Mouse (Mus musculus): ENCODE results near the gene Mier1.
"Not testable (repeated sequence)": the region's sequence is repeated elsewhere in the genome, so short reads cannot be mapped to it uniquely, and the experiment has no call there.

The Mier1 gene

DNA sequence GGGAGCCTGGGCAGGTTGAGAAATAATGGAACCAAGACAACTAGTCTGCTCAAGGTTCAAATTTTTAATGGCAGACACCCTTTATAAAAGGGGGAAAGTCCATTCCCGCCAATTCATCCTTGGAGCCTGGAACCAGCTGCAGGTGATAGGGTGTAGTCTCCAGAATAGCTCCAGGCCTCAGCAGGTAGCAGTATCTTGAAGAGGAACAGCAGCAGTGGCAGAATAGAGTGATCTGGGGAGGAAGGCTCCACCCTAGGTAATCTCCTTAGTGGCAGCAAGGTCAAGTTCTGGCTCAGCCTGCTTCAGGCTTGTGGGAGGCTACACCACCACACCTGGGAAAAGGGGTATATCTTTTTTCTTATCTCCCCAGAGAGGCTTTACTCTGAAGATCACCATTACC lies 52.0 kb downstream of the Mier1 start:
- in situ Hi-C loops (cut with MseI, MboI) = not testable (repeated sequence)

DNA sequence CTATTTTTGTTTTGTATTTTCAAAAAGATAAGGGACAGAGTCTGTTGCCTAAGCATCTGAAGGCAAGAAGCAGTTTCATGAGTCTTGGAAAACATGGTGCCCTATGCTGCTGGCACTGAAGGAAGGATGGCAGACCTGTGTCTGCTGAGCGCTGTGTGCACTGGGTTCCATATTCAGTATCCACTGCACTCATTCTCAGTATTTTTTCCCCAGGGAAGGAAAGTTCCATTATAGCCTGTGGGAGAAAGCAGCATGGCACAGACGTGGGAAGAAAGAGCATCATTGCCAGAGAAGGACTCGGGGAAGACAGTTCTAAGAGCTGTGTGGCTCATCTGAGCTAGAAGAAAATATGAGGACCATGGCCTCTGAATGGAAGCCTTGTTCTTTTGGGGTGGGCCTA lies 57.1 kb downstream of the Mier1 start:
- in situ Hi-C loops (cut with MseI, MboI) = no loop called here

DNA sequence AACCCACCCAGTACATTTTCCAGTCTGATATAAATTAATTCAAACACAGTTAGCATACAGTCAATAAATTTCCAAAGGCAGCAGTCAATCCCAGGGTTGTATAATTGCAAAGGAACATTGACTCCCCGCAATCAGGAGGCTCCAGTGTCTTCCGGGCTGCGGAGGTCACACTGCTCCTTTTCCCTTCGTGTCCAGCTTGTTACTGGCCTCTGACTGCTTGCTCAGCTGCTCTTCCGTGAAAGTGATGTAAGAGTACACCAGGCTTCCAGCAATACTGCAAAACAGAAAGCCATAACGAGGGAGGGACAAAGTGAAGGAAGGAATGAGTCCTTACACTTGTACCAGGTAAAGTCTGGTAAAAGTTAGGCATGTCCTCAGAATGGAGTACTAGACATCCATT lies 59.3 kb downstream of the Mier1 start:
- in situ Hi-C loops (cut with MseI, MboI) = no loop called here

DNA sequence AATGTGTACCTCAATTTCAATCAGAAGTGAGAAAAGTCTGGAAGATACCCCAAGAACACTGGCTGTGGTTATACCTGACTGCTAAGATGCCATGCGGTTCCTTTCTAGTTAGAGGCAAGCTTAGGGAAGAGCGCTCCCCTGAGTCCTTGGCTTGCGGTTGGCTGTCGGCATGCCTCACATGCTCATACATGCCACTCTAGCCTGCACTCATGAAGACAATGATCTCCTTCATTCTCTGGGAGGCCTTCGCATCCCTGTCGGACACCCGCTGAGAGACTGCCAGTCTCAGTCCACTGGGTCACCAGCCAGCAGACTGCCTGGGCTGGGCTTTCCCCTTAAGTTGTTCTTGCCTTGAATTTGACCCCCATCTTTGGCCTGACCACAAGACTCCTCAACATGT lies 59.8 kb downstream of the Mier1 start:
- in situ Hi-C loops (cut with MseI, MboI) = no loop called here

DNA sequence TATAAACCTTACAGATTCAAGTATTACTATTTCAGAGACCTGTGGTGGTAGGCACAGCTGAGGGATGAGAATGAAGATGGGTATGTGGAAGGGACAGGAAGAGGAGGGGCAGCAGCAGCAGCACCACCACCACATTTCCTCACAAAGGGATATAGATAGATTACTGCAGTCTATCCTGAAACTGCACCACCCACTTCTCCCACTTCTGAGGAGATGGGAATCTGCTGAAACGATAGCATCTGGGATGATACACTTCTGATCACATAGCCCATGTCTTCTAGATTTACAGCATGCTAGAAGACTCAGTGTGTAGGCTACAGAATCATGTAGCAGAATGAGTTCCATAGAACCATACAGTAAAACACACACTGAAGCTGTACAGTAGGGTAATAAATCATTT lies 63.5 kb downstream of the Mier1 start:
- in situ Hi-C loops (cut with MseI, MboI) = no loop called here

DNA sequence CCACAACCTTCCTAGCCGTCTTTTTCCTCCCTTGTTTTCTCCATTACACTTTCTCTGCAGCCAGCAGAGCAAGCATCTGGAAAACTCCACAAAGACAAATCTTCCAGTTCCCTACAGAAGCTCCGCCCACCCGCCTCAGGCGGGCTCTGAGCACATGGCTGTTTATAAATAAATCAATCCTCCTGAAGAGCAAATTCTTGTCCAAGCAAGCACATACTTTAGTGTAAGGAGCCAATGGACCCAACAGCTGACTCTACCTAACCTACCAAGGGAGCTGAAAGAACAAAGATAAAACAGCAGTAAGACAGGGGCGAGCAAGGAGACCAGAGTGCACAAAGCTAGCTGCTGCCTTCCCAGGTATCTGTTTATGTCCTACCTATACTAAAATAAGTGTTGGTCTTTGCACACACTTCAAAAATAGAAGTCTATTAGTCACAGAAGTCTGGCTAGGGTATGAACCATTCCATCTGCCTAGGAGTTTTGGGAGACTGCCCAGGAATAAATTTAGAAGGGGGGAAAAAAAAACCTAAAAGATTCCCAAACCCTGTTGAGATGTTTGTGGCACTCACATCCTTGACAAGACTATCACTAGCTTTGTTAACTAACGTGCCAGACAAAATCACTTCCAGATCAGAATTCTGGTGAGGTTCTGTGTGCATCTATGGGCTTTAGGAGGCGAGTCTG lies 64.6 kb downstream of the Mier1 start:
- in situ Hi-C loops (cut with MseI, MboI) = no loop called here

DNA sequence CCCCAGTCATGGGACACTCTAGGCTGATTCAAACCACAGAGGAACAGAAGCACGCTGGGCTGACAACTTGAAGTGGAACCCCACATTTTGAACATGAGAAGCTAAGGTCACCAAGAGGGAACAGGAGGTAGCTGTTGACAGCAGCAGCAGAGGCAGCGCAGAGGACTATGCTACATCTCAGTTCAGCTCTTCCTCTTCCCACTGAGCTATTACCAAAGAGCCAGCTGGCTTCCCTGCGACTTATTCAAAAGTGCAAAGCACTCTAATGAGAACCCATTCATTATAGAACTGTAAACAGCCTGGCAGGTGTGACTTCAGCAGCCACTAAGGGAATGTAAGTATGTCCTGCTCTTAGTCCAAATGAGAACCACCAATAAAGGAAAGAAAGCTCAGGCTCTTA lies 65.4 kb downstream of the Mier1 start:
- in situ Hi-C loops (cut with MseI, MboI) = no loop called here

DNA sequence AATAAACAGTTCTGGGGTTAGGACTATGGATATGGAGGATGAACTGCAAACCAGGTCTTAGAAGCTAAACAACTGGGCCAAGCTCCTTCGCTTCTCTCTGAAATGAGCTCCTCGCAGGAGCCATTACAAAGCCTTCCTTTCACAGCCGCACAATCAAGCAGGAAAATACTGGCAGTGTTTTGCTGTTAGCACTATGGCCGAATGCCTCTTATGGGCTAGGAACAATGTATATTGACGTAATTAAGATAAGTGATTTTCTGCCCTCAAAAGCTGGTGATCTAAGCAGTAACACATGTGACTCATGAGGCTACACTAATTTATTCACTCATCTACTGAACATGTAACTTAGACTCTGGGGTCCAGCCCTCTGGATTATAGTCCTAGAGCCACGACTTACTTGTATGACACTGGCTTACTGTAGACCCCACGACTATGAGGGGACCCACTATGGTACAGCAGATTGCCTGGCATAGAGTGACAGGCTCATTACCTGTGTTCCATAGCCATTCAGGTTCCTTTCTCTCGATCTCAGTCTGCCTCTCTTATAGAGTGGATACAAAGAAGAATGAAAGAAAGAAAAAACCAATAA lies 66.2 kb downstream of the Mier1 start:
- in situ Hi-C loops (cut with MseI, MboI) = no loop called here

DNA sequence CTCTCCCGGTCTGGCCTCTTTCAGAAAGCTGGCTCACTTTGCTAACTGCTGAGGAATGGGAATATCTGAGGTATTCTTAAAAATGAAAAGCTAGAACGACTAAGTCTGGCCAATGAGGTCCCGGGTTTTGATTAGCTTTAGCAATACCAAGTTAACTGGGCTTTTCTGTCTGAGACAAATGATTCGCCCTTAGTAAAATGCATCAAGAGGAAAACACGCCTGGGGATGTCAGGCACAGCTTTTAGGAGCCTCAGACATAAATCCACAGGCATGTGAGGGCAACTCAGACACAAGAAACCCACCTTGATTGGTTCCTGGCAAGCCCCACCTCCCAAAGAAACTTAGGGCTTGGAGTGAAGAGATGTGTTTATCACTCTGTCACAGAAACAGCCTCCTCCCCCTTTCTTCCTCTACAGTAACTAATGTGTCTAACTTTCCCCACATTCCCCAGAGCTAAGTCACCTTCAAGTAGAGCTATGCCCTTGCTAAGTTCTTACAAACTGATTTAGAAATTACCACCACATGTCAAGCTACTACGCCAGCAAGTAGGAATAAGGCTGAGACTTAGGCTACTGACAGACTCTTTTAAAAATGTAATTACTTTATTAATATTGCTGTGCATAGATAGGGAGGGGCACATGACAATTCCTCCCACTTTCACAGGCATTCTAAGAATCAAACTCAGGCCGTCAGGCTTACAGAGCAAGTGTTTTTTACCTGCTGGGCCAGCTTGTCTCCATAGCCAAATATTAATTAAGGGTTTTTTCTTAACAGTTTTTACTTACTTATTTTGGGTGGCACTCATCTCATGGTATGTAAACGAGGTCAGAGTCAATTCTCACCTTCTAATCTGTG lies 74.8 kb downstream of the Mier1 start:
- in situ Hi-C loops (cut with MseI, MboI) = no loop called here

DNA sequence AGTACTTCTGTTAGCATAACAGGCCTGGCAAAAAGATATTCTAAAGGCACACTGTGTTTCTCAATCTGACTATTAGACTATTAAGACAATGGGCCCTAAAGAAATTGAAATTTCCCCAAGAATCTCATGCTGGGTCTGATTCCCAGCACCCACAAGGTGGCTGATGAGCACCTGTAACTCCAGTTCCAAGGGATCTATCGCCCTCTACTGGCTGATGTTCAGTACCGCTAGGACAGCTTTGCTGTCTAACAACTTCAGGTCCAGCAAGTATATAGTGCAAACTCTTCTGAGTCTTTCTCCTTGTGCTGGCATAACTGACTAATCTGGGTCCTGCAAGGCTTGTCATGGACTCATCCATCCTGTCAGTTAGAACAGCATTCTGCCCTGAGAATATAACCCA lies 78.2 kb downstream of the Mier1 start:
- in situ Hi-C loops (cut with MseI, MboI) = no loop called here

DNA sequence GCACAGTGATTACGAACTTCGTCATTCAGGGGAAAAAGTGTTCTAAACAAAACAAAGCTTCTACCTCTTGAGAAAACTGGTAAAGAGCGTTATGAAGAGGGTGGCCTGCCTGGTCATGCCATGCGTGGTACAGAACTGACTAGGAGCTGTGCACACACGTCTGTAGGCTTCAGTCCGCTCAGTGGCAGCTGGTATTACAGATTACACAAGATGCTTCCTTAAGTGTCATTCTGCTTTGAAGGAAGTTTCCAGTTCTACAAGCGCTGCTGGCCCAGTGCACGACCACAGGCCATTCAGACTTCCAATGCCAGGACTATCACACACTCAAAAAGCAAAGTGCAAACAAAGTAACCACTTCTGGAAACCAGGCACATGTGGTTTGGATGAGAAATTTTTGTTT lies 83.2 kb downstream of the Mier1 start:
- in situ Hi-C loops (cut with MseI, MboI) = no loop called here

DNA sequence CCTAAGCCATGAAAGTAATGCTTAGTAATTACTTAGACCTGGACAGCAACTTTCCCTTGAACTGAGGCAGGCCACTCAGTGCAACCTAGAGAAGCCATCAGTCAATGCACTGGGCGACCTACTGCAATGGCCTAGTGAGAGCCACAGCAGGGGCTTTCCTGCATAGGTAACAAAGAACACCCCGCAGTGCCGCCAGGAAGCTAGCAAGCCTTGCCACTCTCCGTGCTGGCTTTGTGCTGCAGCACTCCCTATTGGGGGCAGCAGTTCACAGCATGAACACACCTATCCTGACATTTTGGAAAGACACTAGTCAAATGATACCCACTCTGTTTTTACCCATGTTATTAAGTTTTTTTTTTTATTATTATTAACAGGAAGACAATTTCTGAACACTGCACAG lies 84.9 kb downstream of the Mier1 start:
- in situ Hi-C loops (cut with MseI, MboI) = no loop called here

DNA sequence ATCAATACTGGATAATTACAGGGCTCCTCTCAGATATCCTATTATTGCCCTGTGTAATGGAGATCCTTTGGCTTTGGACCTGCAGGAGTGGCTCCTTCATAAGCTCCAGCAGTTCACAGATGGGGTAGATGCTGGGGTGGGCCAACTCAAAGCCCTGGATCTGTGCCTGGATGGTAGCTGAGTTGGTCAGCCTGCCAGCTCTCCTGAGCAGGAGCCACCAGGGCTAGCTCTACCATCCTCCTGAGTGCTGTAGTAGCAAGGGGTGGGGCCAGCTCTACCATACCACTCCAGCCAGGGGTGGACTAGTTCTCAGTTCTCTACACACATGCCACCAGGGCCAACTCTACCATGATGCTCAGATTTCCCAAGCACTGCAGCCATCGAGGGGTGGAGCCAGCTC lies 85.9 kb downstream of the Mier1 start:
- in situ Hi-C loops (cut with MseI, MboI) = no loop called here

DNA sequence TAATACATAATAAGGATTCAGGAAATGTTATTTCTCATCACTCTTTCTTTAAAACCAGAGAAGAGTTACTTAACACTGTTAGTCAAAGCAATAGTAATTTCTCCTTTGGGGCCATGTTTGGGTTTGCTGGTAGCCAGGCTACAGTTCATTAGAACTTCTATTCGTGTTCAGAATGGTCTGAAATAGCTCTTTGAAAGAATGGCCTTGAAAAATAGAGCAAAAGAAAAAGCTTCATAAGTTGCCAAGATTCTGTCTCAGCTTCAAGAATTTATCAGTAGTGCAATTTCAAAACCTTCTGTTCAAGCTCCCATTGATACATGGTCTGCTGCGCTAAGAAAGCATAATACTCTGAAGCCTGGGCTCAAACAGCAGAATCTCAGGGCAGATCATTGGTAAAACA lies 89.5 kb downstream of the Mier1 start:
- in situ Hi-C loops (cut with MseI, MboI) = no loop called here

DNA sequence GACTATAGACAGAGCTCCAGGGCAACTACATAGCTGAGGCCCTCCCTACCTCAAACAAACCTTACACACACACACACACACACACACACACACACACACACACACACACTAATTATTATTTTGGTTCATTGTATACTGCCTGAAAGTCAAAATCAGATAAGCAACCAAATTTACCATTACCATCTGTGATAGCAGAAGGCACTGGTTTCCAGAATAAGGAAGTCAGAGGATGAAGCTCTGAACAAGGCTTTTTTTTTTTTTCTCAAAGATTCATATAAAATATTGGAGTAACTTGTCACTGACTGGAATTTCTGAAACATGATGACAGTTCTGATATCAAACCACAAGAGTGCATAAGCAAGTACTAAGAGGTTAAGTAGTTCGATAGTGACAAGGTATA lies 94.4 kb downstream of the Mier1 start:
- in situ Hi-C loops (cut with MseI, MboI) = no loop called here

DNA sequence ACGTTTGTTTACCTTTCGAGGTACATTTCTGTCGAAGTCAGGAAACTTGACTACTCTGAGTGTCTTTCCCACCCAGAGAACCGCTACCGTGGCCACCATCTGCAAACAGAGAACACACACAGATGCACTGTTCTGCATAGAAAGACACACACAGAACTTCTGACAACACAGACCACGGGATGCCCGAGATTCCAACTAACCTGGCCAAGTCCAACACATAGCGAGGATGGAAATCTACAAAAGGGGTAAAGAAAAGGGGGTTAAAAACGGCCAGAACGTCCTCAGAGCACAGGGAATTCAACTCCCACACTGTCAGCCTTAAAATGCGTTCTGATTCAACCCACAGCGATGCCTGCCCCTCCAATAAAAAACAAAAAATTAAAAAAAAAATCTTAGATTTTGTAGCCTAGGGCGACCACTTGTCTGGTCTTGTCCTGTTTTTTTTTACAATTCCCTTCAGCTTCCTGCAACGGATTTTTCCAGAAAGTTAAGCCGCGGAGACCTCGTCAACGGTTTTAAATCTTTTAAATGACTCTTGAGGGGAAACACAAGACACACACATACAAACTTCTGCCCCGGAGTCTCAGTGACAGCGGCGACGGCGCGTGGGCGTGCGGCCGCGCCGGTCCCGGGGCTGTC lies 99.8 kb downstream of the Mier1 start:
- in situ Hi-C loops (cut with MseI, MboI) = no loop called here

DNA sequence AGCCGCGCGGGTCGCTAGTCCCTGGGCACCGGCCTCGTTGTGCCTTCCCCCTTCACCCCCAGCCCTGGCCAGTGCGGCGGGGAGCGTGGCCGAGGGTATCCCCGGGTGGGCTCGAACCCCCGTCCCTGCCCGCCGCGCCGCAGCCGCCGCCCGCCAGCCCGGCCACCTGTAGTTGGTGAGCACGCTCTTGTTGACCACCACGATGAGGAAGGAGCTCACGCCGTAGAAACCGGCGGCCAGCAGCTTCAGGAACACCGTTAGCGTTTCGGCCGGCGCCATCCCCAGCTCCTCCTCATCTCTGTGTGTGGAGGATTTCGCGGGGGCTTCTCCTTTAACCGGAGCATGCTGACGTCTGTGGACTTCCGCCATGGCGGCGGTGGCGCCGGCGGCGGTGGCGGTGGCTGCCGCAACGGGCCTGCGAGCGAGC lies 100.3 kb downstream of the Mier1 start:
- in situ Hi-C loops (cut with MseI, MboI) = no loop called here
